Mouse (Mus musculus) midbrain, embryonic 15.5 days (tissue): Measurements from ENCODE around the gene Fsip1. TPM values are rescaled to one million over a fixed set of nuclear protein-coding genes. Genes with fewer than 3 reads are reported as not detected.

ENCODE experiments used
- ATAC-seq: fragments of 200-750 bp; cut with Nextera tagmentation; replicated peaks from 2 replicates; pipeline ENCODE4 v1.8.0; 2017; ENCODE audit warnings: moderate TSS enrichment
- H3K27ac ChIP-seq: fragments of 300-500 bp; sonication (generic); 2 replicates; pipeline ENCODE4 v1.5.1; 2015; ENCODE audit warnings: mild to moderate bottlenecking, inconsistent platforms
- H3K27me3 ChIP-seq: fragments of 300-500 bp; sonication (generic); replicated peaks from 2 replicates; pipeline ENCODE4 v1.6.1; 2015; ENCODE audit warnings: inconsistent platforms
- H3K36me3 ChIP-seq: fragments of 300-500 bp; sonication (generic); replicated peaks from 2 replicates; pipeline ENCODE4 v1.6.1; 2015; ENCODE audit warnings: inconsistent platforms
- H3K4me1 ChIP-seq: fragments of 300-500 bp; sonication (generic); 2 replicates; pipeline ENCODE4 v1.6.1; 2015; ENCODE audit warnings: inconsistent platforms
- H3K4me2 ChIP-seq: fragments of 300-500 bp; sonication (generic); 2 replicates; pipeline ENCODE4 v1.6.1; 2015; ENCODE audit warnings: inconsistent platforms, mild to moderate bottlenecking, moderate library complexity
- H3K4me3 ChIP-seq: fragments of 300-500 bp; sonication (generic); 2 replicates; pipeline ENCODE4 v1.5.1; 2015; ENCODE audit warnings: mild to moderate bottlenecking, inconsistent platforms
- H3K9ac ChIP-seq: fragments of 300-500 bp; sonication (generic); 2 replicates; pipeline ENCODE4 v1.6.1; 2015; ENCODE audit warnings: mild to moderate bottlenecking, inconsistent platforms
- H3K9me3 ChIP-seq: fragments of 300-500 bp; sonication (generic); 2 replicates; pipeline ENCODE4 v1.6.1; 2016; ENCODE audit warnings: inconsistent platforms
- WGBS: fragments of 180-500 bp; shearing (Covaris S2); methylation state at CpG from one replicate; pipeline ENCODE4 v1.1.7; 2015; ENCODE audit warnings: mixed read lengths; 5-methylcytosine and 5-hydroxymethylcytosine counted together
- polyA plus RNA-seq: library from polyadenylated mRNA; unstranded; fragments of >200 nt; fragmentation: Nextera tagmentation; extraction: Ambion mirVana; gene quantifications from 2 replicates; pipeline ENCODE4 v1.2.1, GENCODE M21; 2015

Gene Fsip1
- polyA plus RNA-seq, 1 experiment from 2014 or later = 3.0 TPM

DNA sequence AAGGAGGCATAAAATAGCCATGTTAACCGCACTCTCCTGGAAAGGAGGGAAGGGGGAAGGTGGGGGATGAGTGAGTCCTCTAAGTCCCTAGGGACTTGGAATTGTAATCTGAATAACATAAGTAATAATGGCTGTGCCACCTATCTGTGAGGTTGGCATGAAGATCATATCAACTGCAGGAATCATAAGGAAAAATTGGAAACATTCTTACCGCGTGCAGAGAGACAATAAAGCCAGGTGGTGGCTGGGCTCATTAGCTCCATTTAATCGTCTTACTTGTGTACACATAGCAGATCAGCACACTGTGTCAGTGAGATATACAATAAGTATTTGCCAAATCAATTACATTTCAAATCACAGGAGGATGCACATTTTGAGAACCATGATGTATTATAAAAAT, 52.1 kb downstream of the Fsip1 start:
- H3K4me1 ChIP-seq = peaks cover 37% of the 10 kb centered on the region
- H3K9me3 ChIP-seq = no peaks in the 10 kb centered on the region
- H3K4me3 ChIP-seq = no peak overlapping the region
- H3K9ac ChIP-seq = no peak overlapping the region
- WGBS = 27% methylated on average over 4 of the region's 4 CpGs
- no peak for ATAC-seq
- H3K4me2 ChIP-seq = peak overlapping the region; percentile 41
- H3K36me3 ChIP-seq = no peaks in the 10 kb centered on the region
- H3K27ac ChIP-seq = peak overlapping the region; percentile 79
- no peaks in the 10 kb centered on the region for H3K27me3 ChIP-seq

GRCm38 (mm10) chr2:118203739-118204461, 52.9 kb downstream of the Fsip1 start:
- Histone ChIP-seq H3K9me3 (no peaks in the 10 kb centered on the region), H3K4me2 (peak overlapping the region; percentile 41), H3K36me3 (no peaks in the 10 kb centered on the region), H3K4me3 (peak overlapping the region; percentile 12; the same call in 1 of the 2 replicates), H3K4me1 (peaks cover 37% of the 10 kb centered on the region), H3K27me3 (no peaks in the 10 kb centered on the region), H3K9ac (no peak overlapping the region), H3K27ac (peak overlapping the region; percentile 79)
- 4% methylated on average over 16 of the region's 16 CpGs for WGBS
- ATAC-seq = peak; percentile 79

- H3K27me3 ChIP-seq = no peaks in the 10 kb centered on the region
- H3K4me2 ChIP-seq = peak overlapping the region; percentile 41; the same call in 1 of the 2 replicates
- 26% methylated on average over 2 of the region's 2 CpGs for WGBS
- peak overlapping the region; percentile 79 for H3K27ac ChIP-seq
- H3K9ac ChIP-seq = no peak overlapping the region
- peaks cover 37% of the 10 kb centered on the region for H3K4me1 ChIP-seq
- no peak for ATAC-seq
- no peaks in the 10 kb centered on the region for H3K9me3 ChIP-seq
- no peak overlapping the region for H3K4me3 ChIP-seq
- no peaks in the 10 kb centered on the region for H3K36me3 ChIP-seq
Measured at GRCm38 (mm10) chr2:118202934-118203333, 53.8 kb downstream of the Fsip1 start.

DNA sequence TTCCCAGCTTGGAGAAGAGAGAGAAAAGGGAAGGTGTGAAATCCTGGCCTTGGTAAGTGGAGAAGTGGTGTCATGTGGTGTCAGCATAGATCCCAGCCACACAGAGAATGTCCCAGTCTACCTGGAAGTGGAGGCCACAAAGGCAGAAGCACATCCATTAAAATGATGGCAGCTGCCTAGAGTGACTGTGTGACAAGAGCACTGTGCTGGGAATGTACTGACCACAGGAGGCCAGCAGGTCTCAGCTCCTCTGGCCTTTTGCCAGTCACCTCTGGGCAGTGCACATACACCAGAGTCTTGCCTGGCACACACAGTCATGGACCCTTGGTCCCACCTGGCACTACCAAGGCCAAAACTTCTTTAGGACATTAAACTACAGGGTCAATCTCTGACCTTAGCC, 54.8 kb downstream of the Fsip1 start:
- Histone ChIP-seq H3K4me1 (peaks cover 37% of the 10 kb centered on the region), H3K27me3 (no peaks in the 10 kb centered on the region), H3K36me3 (no peaks in the 10 kb centered on the region), H3K4me2 (no peak overlapping the region), H3K4me3 (no peak overlapping the region), H3K9me3 (no peaks in the 10 kb centered on the region), H3K27ac (no peak overlapping the region), H3K9ac (no peak overlapping the region)
- ATAC-seq = no peak

GRCm38 (mm10) chr2:118199867-118200266, 56.9 kb downstream of the Fsip1 start:
- 6% methylated on average over 5 of the region's 5 CpGs for WGBS
- no peak overlapping the region for H3K4me3 ChIP-seq
- H3K4me2 ChIP-seq = no peak overlapping the region
- H3K27ac ChIP-seq = no peak overlapping the region
- H3K9ac ChIP-seq = no peak overlapping the region
- ATAC-seq = 0 out of 2 replicates have a peak, but pooled peaks have one; percentile 46
- H3K36me3 ChIP-seq = no peaks in the 10 kb centered on the region
- no peaks in the 10 kb centered on the region for H3K27me3 ChIP-seq
- peaks cover 26% of the 10 kb centered on the region for H3K4me1 ChIP-seq
- H3K9me3 ChIP-seq = no peaks in the 10 kb centered on the region

- H3K4me3 ChIP-seq = no peak overlapping the region
- H3K9ac ChIP-seq = no peak overlapping the region
- no peak overlapping the region for H3K4me2 ChIP-seq
- 85% methylated on average over 3 of the region's 3 CpGs for WGBS
- no peaks in the 10 kb centered on the region for H3K27me3 ChIP-seq
- no peak overlapping the region for H3K27ac ChIP-seq
- H3K9me3 ChIP-seq = no peaks in the 10 kb centered on the region
- no peak for ATAC-seq
- H3K4me1 ChIP-seq = 0 out of 2 replicates have a peak, but pooled peaks cover under 1% of the 10 kb centered on the region
- H3K36me3 ChIP-seq = no peaks in the 10 kb centered on the region
Measured at GRCm38 (mm10) chr2:118196966-118197365, 59.8 kb downstream of the Fsip1 start.

DNA sequence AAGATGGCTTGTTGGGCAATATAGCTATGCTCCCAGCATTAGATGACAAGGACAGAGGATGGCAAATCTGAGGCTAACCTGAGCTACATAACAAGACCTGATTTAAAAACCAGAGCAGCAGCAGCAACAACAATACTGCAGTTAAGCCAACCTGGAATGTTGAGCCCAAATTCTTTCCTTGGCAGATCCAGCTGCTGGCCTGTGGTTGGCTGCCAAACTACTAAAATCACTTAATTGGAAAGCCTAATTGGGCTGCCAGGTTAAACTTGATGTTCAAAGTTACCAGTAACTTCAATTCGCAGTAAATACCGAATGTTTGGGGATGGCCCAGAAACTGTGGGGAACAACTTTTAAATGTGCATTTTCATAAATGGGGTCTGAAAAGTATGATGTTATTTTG, 74.6 kb downstream of the Fsip1 start:
- no peak overlapping the region for H3K9ac ChIP-seq
- H3K4me2 ChIP-seq = no peak overlapping the region
- H3K4me3 ChIP-seq = no peak overlapping the region
- WGBS = 92% methylated on average over 2 of the region's 2 CpGs
- no peak for ATAC-seq
- 0 out of 2 replicates have a peak, but pooled peaks cover 2% of the 10 kb centered on the region for H3K4me1 ChIP-seq
- H3K36me3 ChIP-seq = no peaks in the 10 kb centered on the region
- no peaks in the 10 kb centered on the region for H3K27me3 ChIP-seq
- no peak overlapping the region for H3K27ac ChIP-seq
- H3K9me3 ChIP-seq = no peaks in the 10 kb centered on the region

- ATAC-seq = no peak
- Histone ChIP-seq H3K4me1 (0 out of 2 replicates have a peak, but pooled peaks cover 2% of the 10 kb centered on the region), H3K9ac (no peak overlapping the region), H3K36me3 (no peaks in the 10 kb centered on the region), H3K27ac (no peak overlapping the region), H3K4me3 (no peak overlapping the region), H3K4me2 (peak overlapping the region; percentile 37), H3K9me3 (no peaks in the 10 kb centered on the region), H3K27me3 (no peaks in the 10 kb centered on the region)
Measured at GRCm38 (mm10) chr2:118179873-118180585, 76.7 kb downstream of the Fsip1 start.

DNA sequence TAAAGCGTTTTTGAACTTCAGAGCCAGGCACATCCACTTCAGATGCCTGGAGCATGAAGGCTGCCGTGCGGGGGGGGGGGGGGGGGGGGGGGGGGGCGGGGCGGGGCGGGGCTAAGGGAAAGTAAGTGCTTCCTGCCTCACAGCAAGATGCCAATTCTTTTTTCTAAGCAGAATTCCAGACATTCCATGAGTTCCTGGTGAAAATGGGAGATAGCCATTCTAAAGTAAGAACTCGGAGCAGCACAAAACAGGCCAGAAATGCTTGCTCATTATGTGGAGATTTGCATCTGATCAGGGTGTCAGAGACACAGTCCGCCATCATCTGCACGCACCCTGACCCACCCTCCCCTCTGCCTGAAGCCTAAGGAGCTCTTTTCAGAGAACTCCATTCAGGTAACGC, 77.3 kb downstream of the Fsip1 start:
- H3K4me3 ChIP-seq = no peak overlapping the region
- under 1% methylated on average over 8 of the region's 10 CpGs for WGBS
- no peak for ATAC-seq

GRCm38 (mm10) chr2:118174558-118175383, 82.0 kb downstream of the Fsip1 start:
- WGBS = 56% methylated on average over 10 of the region's 10 CpGs
- no peak overlapping the region for H3K27ac ChIP-seq
- H3K36me3 ChIP-seq = no peaks in the 10 kb centered on the region
- no peak for ATAC-seq
- H3K4me3 ChIP-seq = no peak overlapping the region
- H3K4me2 ChIP-seq = no peak overlapping the region
- no peak overlapping the region for H3K9ac ChIP-seq
- 0 out of 2 replicates have a peak, but pooled peaks cover 2% of the 10 kb centered on the region for H3K4me1 ChIP-seq
- no peaks in the 10 kb centered on the region for H3K27me3 ChIP-seq
- no peaks in the 10 kb centered on the region; the same call in 1 of the 2 replicates for H3K9me3 ChIP-seq

More for the DNA sequence above, 77.3 kb downstream of the Fsip1 start:
- peak overlapping the region; percentile 37 for H3K4me2 ChIP-seq
- H3K27ac ChIP-seq = no peak overlapping the region
- no peaks in the 10 kb centered on the region for H3K9me3 ChIP-seq
- H3K4me1 ChIP-seq = 0 out of 2 replicates have a peak, but pooled peaks cover 2% of the 10 kb centered on the region
- H3K27me3 ChIP-seq = no peaks in the 10 kb centered on the region
- H3K9ac ChIP-seq = no peak overlapping the region
- H3K36me3 ChIP-seq = no peaks in the 10 kb centered on the region

DNA sequence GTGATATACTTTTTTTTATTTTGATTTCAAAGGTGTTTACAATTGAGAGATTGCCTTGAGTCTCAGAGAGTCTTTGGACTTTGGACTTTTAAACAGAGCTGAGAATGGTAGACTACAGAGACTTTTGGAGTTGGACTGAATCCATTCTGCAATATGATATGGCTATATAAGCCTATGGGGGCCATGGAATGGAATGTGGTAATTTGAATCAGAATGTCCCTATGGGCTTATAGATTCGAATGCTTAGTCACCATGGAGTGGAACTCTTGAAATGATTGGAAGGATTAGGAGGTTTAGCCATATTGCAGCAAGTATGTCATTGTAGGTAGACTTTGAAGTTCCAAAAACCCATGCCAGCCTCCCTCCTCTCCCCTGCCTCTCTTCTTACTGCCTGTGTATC, 88.5 kb downstream of the Fsip1 start:
- ATAC-seq = no peak
- 54% methylated on average over 1 of the region's 1 CpGs for WGBS
- H3K27me3 ChIP-seq = no peaks in the 10 kb centered on the region
- H3K9me3 ChIP-seq = no peaks in the 10 kb centered on the region; the same call in 1 of the 2 replicates
- H3K36me3 ChIP-seq = no peaks in the 10 kb centered on the region
- H3K4me1 ChIP-seq = no peaks in the 10 kb centered on the region
- no peak overlapping the region for H3K9ac ChIP-seq
- no peak overlapping the region for H3K4me3 ChIP-seq
- H3K4me2 ChIP-seq = no peak overlapping the region
- no peak overlapping the region for H3K27ac ChIP-seq

- H3K36me3 ChIP-seq = no peaks in the 10 kb centered on the region
- no peaks in the 10 kb centered on the region for H3K4me1 ChIP-seq
- H3K27me3 ChIP-seq = no peaks in the 10 kb centered on the region
- no peaks in the 10 kb centered on the region; the same call in 1 of the 2 replicates for H3K9me3 ChIP-seq
- H3K4me2 ChIP-seq = no peak overlapping the region
- WGBS = 53% methylated on average over 4 of the region's 4 CpGs
- H3K27ac ChIP-seq = no peak overlapping the region
- no peak overlapping the region for H3K9ac ChIP-seq
- no peak for ATAC-seq
- H3K4me3 ChIP-seq = no peak overlapping the region
Measured at GRCm38 (mm10) chr2:118167731-118168130, 89.0 kb downstream of the Fsip1 start.
